Mouse (Mus musculus) spleen, adult 2 months (tissue): Measurements from ENCODE around the gene Fcrl6.

Experiments
- CTCF ChIP-seq: fragments of 200-500 bp; IDR thresholded peaks from 2 replicates; pipeline ENCODE4 v1.5.1; 2011; ENCODE audit warnings: mild to moderate bottlenecking, inconsistent platforms; ENCODE audit not compliant: insufficient read depth, insufficient read length, insufficient replicate concordance; ENCODE audit errors: extremely low read depth
- POLR2A ChIP-seq: fragments of 200-500 bp; IDR thresholded peaks from 2 replicates; pipeline ENCODE4 v1.6.1; 2011; ENCODE audit warnings: low read depth, low read length, inconsistent platforms

- TF ChIP-seq CTCF (no peak), POLR2A (no peak)
These were observed 47.0 kb upstream of the Fcrl6 start for GRCm38 (mm10) chr1:172649396-172649795.
